In genomic region chr11:94281199-94282181, GRCm38 (mm10) we compare ENCODE assay signal across 10 mouse cellular contexts. TPM values are rescaled to one million over a fixed set of nuclear protein-coding genes. Genes with fewer than 3 reads are reported as not detected.
DNase-seq lines count a peak whose midpoint lies in the region; ATAC-seq lines count a peak whose summit lies in the region.
"Had no signal": no experiment of that assay in that cellular context is flagged by ENCODE, and none has a peak within 500 bp of the region (broad histone marks: within the 10 kb centered on the region; RNA-seq: fewer than 3 reads in every experiment).

TSS of gene Gm21885 (plus strand) at chr11:94281873.

- 0 out of 2 replicates have a peak within 1 kb of the TSS, but pooled peaks have one; percentile 8 for H3K9ac ChIP-seq in liver, embryonic 12.5 days

- H3K4me3 ChIP-seq in heart, embryonic 10.5 days: no peak within 1 kb of the TSS
- no peak within 1 kb of the TSS for H3K4me3 ChIP-seq in liver, embryonic 12.5 days

- peaks cover 19% of the 10 kb centered on the region for H3K4me1 ChIP-seq in heart, embryonic 10.5 days
- peaks cover 30% of the 10 kb centered on the region for H3K4me1 ChIP-seq in liver, embryonic 12.5 days

- WGBS in heart, embryonic 10.5 days: 76% methylated on average over 11 of the region's 11 CpGs
- WGBS in liver, embryonic 12.5 days (ENCODE audit: insufficient replicate concordance): 69% methylated on average over 11 of the region's 11 CpGs

- peak; percentile 51 for ATAC-seq in liver, embryonic 12.5 days

- peaks cover 31% of the 10 kb centered on the region for H3K36me3 ChIP-seq in heart, embryonic 10.5 days
- H3K36me3 ChIP-seq in liver, embryonic 12.5 days: peaks cover 37% of the 10 kb centered on the region

- peak; percentile 24 for DNase-seq in heart, adult 8-10 months (ENCODE audit: low spot score)
- no peak for DNase-seq in heart, embryonic 10.5 days (ENCODE audit: low spot score)
- peak; percentile 44 for DNase-seq in brain, adult 2 months (ENCODE audit: low read depth, low spot score)
- peak; percentile 58 for DNase-seq in gonadal fat pad, adult 2 months (ENCODE audit: low read depth)
- DNase-seq in spleen, adult 18-20 months: no peak
- no peak for DNase-seq in frontal cortex, postnatal 10 days (ENCODE audit: low spot score in 2 of 2)
- DNase-seq in spleen, postnatal 14 days (ENCODE audit: low spot score in 2 of 2): no peak

- no peaks in the 10 kb centered on the region for H3K9me3 ChIP-seq in heart, embryonic 10.5 days
- H3K9me3 ChIP-seq in liver, embryonic 12.5 days (replicated peaks): no peaks in the 10 kb centered on the region

- no peaks in the 10 kb centered on the region for H3K27me3 ChIP-seq in heart, embryonic 10.5 days (ENCODE audit: insufficient read depth, poor library complexity, severe bottlenecking)
- no peaks in the 10 kb centered on the region for H3K27me3 ChIP-seq in liver, embryonic 12.5 days (replicated peaks)

- no peak within 1 kb of the TSS for H3K4me2 ChIP-seq in liver, embryonic 12.5 days

- no peak within 1 kb of the TSS for H3K27ac ChIP-seq in heart, embryonic 10.5 days
- H3K27ac ChIP-seq in liver, embryonic 12.5 days: peak within 1 kb of the TSS; percentile 37

RNA-seq across cellular contexts. Expression of gene Gm21885, which starts in this region (rescaled TPM):
- total RNA-seq in heart, adult 8-10 months (2022): under 1 TPM in 1 of 4 experiments, not detected in 3; 0.40 TPM
- 0.18 TPM in 1 of 2 replicates, not detected in the other for polyA plus RNA-seq in heart, embryonic 10.5 days (2016; fragmentation: Nextera tagmentation; extraction: Ambion mirVana)
- not detected in 2 replicates for polyA plus RNA-seq in gonadal fat pad, adult 2 months (2012; rRNA removed)
- 0.29 TPM in 1 of 2 replicates, not detected in the other for polyA plus RNA-seq in liver, embryonic 12.5 days (2016; fragmentation: Nextera tagmentation; extraction: Ambion mirVana)
- total RNA-seq: gastrocnemius, adult 18-20 months had no signal
- polyA plus RNA-seq: urinary bladder, adult 2 months had no signal

Comparison
In these comparisons a context has a peak if more than half of its experiments do, and no peak if none do; other contexts are left out.
1. Peak in DNase-seq in heart, adult 8-10 months; RNA of the gene not detected or under 1 TPM.
2. Peak in DNase-seq in gonadal fat pad, adult 2 months; RNA of the gene not detected or under 1 TPM.
3. Peak in ATAC-seq, H3K27ac ChIP-seq and H3K9ac ChIP-seq in liver, embryonic 12.5 days; RNA of the gene not detected or under 1 TPM.